Mouse (Mus musculus): Measurements from ENCODE around the gene Sox8.

The Sox8 gene

DNA sequence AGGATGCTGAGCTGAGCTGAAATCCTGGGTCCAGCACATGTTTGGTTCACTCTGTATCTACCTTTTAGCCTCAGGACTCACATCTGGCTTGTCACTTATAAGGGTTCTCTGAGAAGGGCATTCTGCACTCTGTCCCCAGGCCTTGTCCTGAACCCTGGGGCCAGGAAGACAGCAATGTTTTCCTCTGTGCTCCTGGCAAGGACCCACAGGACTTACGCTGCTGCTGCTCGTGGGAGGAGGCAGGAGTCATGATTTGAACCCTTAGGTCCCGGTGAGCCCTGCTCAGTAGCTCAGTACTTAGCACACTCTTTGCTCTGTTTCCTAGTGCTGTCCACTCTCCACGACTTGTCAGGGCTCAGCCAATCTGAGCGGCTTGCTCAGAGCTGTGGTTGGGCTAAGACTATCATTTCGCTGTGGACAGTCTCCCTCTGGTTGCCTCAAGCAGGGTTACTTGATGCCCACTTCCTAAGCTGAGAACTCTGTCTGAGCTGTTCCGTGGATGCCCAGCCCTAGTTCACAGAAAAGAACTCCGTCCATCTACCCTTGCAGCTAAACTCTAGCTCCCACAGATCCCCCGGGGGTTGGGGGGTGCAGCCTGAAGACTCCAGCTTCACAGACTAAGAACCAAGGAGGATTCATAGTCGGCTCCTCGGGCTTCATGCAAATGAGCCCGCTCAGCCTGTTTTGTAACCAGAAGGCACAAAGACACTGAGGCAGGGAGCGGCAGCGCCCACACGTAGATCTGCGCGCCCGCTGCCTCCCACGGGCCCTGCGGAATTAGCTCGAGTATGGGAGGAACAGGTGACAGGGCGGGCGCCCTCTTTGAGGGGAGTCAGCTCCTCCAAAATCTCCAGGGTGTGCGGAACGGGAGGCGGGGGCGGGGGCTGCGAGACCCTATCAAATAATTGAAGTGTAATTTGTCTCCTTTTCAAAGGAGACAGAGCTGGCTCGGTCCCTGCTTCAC lies 14.5 kb downstream of the Sox8 start:
- no peak for DNase-seq (ENCODE audit: low spot score)

DNA sequence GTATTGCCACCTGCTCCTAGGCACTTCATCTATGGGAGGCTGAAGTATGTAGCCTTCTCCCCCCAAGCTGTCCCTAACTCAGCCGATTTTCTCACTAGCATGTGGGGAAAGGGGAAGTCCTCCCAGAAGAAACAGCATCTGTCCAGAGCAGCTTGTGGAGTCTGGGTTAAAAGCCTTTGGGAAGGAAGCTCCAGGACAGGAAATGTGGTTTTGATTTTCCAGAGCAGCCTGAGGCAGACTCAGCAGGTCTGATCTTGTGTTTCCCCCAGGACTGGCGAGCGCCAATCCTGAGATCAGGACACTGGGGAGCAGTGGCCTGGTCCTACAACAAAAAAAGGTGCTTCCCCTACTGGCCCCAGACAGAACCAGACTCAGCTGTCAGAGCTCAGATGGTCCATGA lies 15.3 kb downstream of the Sox8 start:
- no peak for DNase-seq (ENCODE audit: low spot score)

GRCm38 (mm10) chr17:25551313-25551712 lies 19.2 kb downstream of the Sox8 start:
- no peak for DNase-seq (ENCODE audit: low spot score)

DNA sequence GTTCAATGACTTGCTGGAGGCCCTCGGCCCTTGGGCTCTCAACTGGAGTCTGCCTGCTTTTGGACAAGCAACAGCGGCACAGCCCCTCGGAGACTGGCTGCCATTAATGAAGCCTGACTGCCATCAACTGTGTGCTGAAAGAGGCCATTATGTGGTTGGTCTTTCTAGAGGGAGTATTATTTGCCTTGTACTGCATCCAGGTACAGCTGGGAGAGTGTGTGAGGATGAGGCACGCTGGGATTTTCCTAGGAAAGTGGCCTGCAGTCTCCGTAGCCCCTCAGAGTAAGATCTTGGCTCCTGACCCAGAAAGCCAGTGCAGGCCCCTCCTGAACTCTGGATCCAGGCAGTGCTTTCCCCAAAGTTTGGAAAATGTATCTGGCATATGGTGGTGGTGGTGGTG lies 20.5 kb downstream of the Sox8 start:
- DNase-seq (ENCODE audit: low spot score): no peak

DNA sequence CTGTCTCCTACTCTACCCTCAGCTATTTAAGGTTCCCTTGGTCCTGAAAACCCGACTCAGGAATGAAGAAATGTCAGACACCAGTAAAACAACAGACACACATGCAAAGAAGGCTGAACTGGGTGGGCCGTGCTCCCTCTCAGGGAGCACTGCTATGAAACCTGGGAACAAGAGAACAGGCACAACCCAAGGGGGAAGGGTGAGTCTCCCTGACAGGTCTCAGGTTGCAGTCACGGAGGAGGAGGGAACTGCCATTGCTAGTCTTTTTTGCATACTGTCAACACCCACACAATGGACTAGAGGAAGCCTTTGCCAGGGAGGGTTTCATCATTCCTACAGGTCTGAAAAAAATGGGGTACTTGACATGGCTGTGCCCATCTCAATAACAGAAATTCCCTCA lies 23.5 kb downstream of the Sox8 start:
- DNase-seq (ENCODE audit: low spot score): no peak

DNA sequence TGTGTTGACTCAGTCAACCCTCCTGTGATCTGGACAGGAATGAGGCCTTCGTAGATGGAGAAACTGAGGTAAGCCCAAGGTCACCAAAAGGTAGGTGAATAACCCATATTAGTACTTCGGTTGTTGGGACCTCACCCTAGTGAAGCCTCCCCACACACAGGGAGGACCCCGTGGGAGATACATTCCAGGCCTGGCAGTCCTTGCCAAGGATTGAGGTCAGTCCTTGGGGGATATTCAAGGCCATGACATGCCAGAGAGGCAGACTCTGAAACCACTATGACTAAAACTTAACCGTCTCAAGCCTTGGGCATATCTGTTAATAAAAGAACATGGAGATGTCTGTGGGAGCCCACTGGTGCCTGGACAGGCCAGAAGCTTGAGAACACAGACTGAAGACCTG lies 28.7 kb downstream of the Sox8 start:
- DNase-seq (ENCODE audit: low spot score): no peak

GRCm38 (mm10) chr17:25540731-25541130 lies 29.8 kb downstream of the Sox8 start:
- no peak for DNase-seq (ENCODE audit: low spot score)

- no peak for DNase-seq (ENCODE audit: low spot score)
Measured at GRCm38 (mm10) chr17:25538945-25539875, 31.3 kb downstream of the Sox8 start.

DNA sequence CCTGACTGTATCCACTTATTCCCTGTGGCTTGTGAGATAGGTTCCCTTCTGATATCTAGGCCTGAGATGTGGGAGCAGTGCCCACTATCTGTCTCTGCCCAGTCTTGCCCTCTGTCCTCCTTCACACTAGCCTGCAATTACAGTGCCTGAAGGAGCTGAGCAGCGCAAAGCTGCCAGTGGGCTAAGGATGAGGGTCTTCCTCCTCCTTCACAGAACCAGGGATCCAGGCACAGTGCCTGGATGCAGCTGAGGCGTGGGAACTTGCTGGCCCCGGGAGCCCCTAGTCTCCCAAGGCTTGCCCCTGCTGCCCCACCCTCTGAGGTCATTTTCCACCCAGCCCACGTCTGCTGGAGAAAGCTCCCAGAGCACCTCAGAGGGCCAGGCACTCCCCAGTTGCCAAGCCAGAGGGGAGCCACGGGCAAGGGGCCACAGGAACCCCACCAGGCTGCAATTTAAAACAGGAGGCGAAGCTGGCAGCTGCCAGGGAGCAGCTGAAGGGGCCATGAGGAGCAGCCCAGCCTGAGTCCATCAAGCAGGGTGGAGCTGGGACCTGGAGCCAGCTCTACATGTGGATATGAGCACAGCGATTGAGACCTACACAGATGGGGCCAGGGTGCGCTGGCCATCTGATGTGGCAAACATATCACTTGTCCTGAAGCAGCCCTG lies 40.0 kb downstream of the Sox8 start:
- no peak for DNase-seq (ENCODE audit: low spot score)

DNA sequence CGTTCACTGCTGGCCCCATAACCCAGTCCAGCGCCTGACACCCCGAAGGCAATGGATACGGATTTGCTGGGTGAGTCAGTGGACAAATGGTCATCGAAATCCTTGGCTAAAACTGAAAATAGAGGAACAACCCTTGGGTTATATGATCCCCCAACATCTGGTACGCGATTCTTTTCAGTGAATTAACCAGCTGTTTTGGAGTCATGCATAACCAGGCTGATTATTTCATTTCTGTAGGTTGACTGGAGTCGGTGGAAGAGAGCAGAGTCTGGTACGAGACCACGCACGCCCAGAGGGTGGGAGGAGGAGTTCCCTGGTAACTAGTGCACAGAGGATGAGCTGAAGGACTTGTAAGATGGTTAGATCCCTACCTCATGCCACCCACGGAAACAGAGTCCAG lies 48.4 kb downstream of the Sox8 start:
- DNase-seq (ENCODE audit: low spot score): no peak

GRCm38 (mm10) chr17:25520492-25520891 lies 50.0 kb downstream of the Sox8 start:
- no peak for DNase-seq (ENCODE audit: low spot score)

GRCm38 (mm10) chr17:25519511-25519910 lies 51.0 kb downstream of the Sox8 start:
- no peak for DNase-seq (ENCODE audit: low spot score)

- DNase-seq (ENCODE audit: low spot score): no peak
Measured at GRCm38 (mm10) chr17:25518144-25518543, 52.3 kb downstream of the Sox8 start.

GRCm38 (mm10) chr17:25516315-25516714 lies 54.2 kb downstream of the Sox8 start:
- DNase-seq (ENCODE audit: low spot score): no peak
